Mouse (Mus musculus) kidney, postnatal 0 days (tissue): ENCODE results near the gene Cdc42ep1. TPM values are rescaled to one million over a fixed set of nuclear protein-coding genes. Genes with fewer than 3 reads are reported as not detected.
"Not testable (repeated sequence)": the region's sequence is repeated elsewhere in the genome, so short reads cannot be mapped to it uniquely, and the experiment has no call there.

Experiments used
- ATAC-seq: fragments of 200-750 bp; cut with Nextera tagmentation; replicated peaks from 2 replicates; pipeline ENCODE4 v1.8.0; 2017; ENCODE audit warnings: low read depth, moderate number of reproducible peaks, moderate TSS enrichment, moderate library complexity; ENCODE audit not compliant: low FRiP score
- DNase-seq: peaks from one replicate; pipeline ENCODE4 v3.0.0-alpha.2; 2016; ENCODE audit warnings: low spot score
- H3K27ac ChIP-seq: fragments of 300-500 bp; sonication (generic); 2 replicates; pipeline ENCODE4 v1.5.1; 2014; ENCODE audit warnings: mild to moderate bottlenecking
- H3K27me3 ChIP-seq: fragments of 300-500 bp; sonication (generic); 2 replicates; pipeline ENCODE4 v1.6.1; 2014; ENCODE audit warnings: low read length, mixed read lengths; ENCODE audit not compliant: insufficient read depth
- H3K36me3 ChIP-seq: fragments of 300-500 bp; sonication (generic); 2 replicates; pipeline ENCODE4 v1.6.1; 2014; ENCODE audit warnings: low read length, mixed read lengths; ENCODE audit not compliant: insufficient read depth
- H3K4me1 ChIP-seq: fragments of 300-500 bp; sonication (generic); replicated peaks from 2 replicates; pipeline ENCODE4 v1.6.1; 2014; ENCODE audit warnings: antibody characterized with exemption, low read length, mixed read lengths; ENCODE audit not compliant: insufficient read depth
- H3K4me2 ChIP-seq: fragments of 300-500 bp; sonication (generic); 2 replicates; pipeline ENCODE4 v1.6.1; 2014; ENCODE audit warnings: mild to moderate bottlenecking, low read length, moderate library complexity, mixed read lengths
- H3K4me3 ChIP-seq: fragments of 300-500 bp; sonication (generic); replicated peaks from 2 replicates; pipeline ENCODE4 v1.5.1; 2014; ENCODE audit warnings: low read depth, low read length
- H3K9ac ChIP-seq: fragments of 300-500 bp; sonication (generic); 2 replicates; pipeline ENCODE4 v1.6.1; 2014; ENCODE audit warnings: low read depth, low read length
- H3K9me3 ChIP-seq: fragments of 300-500 bp; sonication (generic); replicated peaks from 2 replicates; pipeline ENCODE4 v1.6.1; 2016; ENCODE audit warnings: low read length, inconsistent platforms, mixed read lengths
- CTCF ChIP-seq: IDR thresholded peaks from 2 replicates; pipeline ENCODE4 v1.5.1; 2016; ENCODE audit warnings: antibody characterized with exemption, low read depth, mild to moderate bottlenecking, moderate library complexity
- WGBS: fragments of 180-500 bp; shearing (Covaris S2); extraction: QIAGEN DNeasy Blood & Tissue Kit; methylation state at CpG from one replicate; pipeline ENCODE4 v1.1.7; 2014; 5-methylcytosine and 5-hydroxymethylcytosine counted together
- polyA plus RNA-seq: library from polyadenylated mRNA; unstranded; fragments of >200 nt; fragmentation: Nextera tagmentation; extraction: Ambion mirVana; gene quantifications from 2 replicates; pipeline ENCODE4 v1.2.1, GENCODE M21; 2015

The Cdc42ep1 gene
- polyA plus RNA-seq, 1 experiment from 2014 or later = 57.1 TPM

- H3K4me2 ChIP-seq = peak overlapping the region; percentile 77
- H3K36me3 ChIP-seq = peaks cover 11% of the 10 kb centered on the region; the same call in 1 of the 2 replicates
- peak overlapping the region; percentile 92 for H3K27ac ChIP-seq
- H3K9ac ChIP-seq = peak overlapping the region; percentile 90; the same call in 1 of the 2 replicates
- ATAC-seq (0 out of 2 replicates have a peak, but pooled peaks have one; percentile 23), DNase-seq (peak; percentile 81)
- H3K9me3 ChIP-seq = no peaks in the 10 kb centered on the region
- H3K4me1 ChIP-seq = peaks cover 37% of the 10 kb centered on the region
- peak overlapping the region; percentile 71 for H3K4me3 ChIP-seq
- no peaks in the 10 kb centered on the region for H3K27me3 ChIP-seq
- 28% methylated on average over 9 of the region's 9 CpGs for WGBS
- TF ChIP-seq CTCF = peak; percentile 38; the same call in 1 of the 2 replicates
Observed at GRCm38 (mm10) chr15:78844791-78845190, 2.4 kb downstream of the Cdc42ep1 start.

DNA sequence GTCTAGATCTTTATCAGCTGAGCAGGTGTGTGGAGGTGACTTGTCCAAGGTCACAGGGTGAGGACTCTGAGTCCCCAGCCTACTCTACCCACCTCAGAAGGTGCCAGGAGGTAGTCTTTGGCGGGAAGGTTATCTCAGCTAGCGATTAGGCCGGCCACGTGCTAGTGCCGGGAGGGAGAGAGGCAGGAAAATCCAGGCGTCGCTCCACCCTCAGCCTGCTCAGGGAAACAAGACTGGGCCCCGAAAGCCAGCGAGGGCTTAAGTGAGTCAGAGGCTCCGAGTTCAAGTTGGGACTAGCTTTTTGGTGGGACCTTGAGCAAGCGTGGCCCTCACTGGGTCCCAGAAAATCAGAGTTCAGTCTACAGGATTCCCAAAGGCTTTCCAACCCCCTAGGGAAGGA lies 2.9 kb downstream of the Cdc42ep1 start:
- H3K4me3 ChIP-seq = peak overlapping the region; percentile 71; the same call in 1 of the 2 replicates
- DNase-seq = no peak
- H3K27me3 ChIP-seq = no peaks in the 10 kb centered on the region
- no peak for ATAC-seq
- peak overlapping the region; percentile 79 for H3K27ac ChIP-seq
- 48% methylated on average over 11 of the region's 11 CpGs for WGBS
- H3K9me3 ChIP-seq = no peaks in the 10 kb centered on the region
- no peak for TF ChIP-seq CTCF
- H3K36me3 ChIP-seq = peaks cover 14% of the 10 kb centered on the region; the same call in 1 of the 2 replicates
- peak overlapping the region; percentile 35; the same call in 1 of the 2 replicates for H3K9ac ChIP-seq
- H3K4me2 ChIP-seq = peak overlapping the region; percentile 77
- H3K4me1 ChIP-seq = peaks cover 32% of the 10 kb centered on the region

DNA sequence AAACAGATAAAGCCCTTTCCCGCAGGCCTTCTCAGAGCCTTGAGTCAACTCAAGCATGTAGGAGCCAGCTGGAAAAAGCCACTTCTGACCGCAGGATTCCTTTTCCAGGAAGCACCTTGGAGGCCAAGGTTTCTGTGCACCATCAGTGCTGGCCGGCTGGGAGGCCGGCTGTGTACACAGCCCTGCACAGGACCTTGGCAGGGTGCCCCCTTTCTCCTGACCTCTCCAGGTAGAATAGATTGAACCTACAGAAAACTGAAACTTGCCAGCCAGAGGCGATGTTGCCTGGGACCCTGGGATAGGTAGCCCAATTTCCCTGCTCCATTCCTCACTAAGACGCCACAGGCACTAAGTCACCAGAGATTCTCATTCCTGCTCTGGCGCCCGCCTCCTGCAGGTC lies 3.4 kb downstream of the Cdc42ep1 start:
- Histone ChIP-seq H3K27ac (peak overlapping the region; percentile 79), H3K4me2 (peak overlapping the region; percentile 77), H3K27me3 (no peaks in the 10 kb centered on the region), H3K9ac (peak overlapping the region; percentile 35; the same call in 1 of the 2 replicates), H3K36me3 (peaks cover 14% of the 10 kb centered on the region; the same call in 1 of the 2 replicates), H3K9me3 (no peaks in the 10 kb centered on the region), H3K4me3 (peak overlapping the region; percentile 71; the same call in 1 of the 2 replicates), H3K4me1 (peaks cover 30% of the 10 kb centered on the region)
- 56% methylated on average over 8 of the region's 8 CpGs for WGBS
- no peak for TF ChIP-seq CTCF
- DNase-seq (no peak), ATAC-seq (no peak)

DNA sequence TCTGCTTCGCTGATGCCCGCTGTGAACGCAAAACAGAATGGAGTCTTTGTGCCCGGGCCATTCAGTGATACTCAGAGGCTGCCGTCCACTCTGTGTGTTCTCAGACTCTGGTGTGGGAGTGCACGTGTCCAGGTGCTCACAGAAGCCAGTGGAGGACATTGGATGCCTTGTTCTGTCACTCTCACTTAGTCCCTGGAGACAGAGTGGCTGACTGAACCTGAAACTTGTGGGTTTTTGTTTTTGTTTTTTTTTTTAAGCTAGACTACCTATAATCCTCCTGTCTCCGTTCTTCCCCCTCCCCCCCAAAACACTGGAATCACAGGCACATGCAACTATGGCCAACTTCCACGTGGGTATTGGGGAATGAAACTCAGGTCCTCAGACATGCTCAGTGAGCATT lies 3.9 kb downstream of the Cdc42ep1 start:
- Histone ChIP-seq H3K9ac (no peak overlapping the region), H3K36me3 (peaks cover 14% of the 10 kb centered on the region; the same call in 1 of the 2 replicates)
- 59% methylated on average over 8 of the region's 8 CpGs for WGBS

GRCm38 (mm10) chr15:78846805-78847204 lies 4.4 kb downstream of the Cdc42ep1 start:
- 84% methylated on average over 6 of the region's 7 CpGs for WGBS
- H3K9me3 ChIP-seq, ATAC-seq, DNase-seq, H3K27me3 ChIP-seq, H3K27ac ChIP-seq, H3K4me3 ChIP-seq, H3K4me2 ChIP-seq: not testable (repeated sequence)
- H3K36me3 ChIP-seq = peaks cover 14% of the 10 kb centered on the region; the same call in 1 of the 2 replicates
- H3K4me1 ChIP-seq = peaks cover 26% of the 10 kb centered on the region
- 0 out of 2 replicates have a peak overlapping the region, but pooled peaks have one; percentile 8 for H3K9ac ChIP-seq

More for the DNA sequence above, 3.9 kb downstream of the Cdc42ep1 start:
- no peak for ATAC-seq
- Histone ChIP-seq H3K27me3 (no peaks in the 10 kb centered on the region), H3K9me3 (no peaks in the 10 kb centered on the region), H3K27ac (peak overlapping the region; percentile 79; the same call in 1 of the 2 replicates), H3K4me2 (peak overlapping the region; percentile 77; the same call in 1 of the 2 replicates), H3K4me3 (no peak overlapping the region), H3K4me1 (peaks cover 26% of the 10 kb centered on the region)
- DNase-seq = no peak
- no peak for TF ChIP-seq CTCF

- ATAC-seq (no peak), DNase-seq (peak; percentile 80)
- Histone ChIP-seq H3K36me3 (peaks cover 14% of the 10 kb centered on the region; the same call in 1 of the 2 replicates), H3K27me3 (no peaks in the 10 kb centered on the region), H3K4me1 (peaks cover 26% of the 10 kb centered on the region), H3K9ac (no peak overlapping the region), H3K9me3 (no peaks in the 10 kb centered on the region), H3K4me2 (no peak overlapping the region), H3K4me3 (no peak overlapping the region), H3K27ac (no peak overlapping the region)
- peak; percentile 95 for TF ChIP-seq CTCF
- WGBS = 30% methylated on average over 5 of the region's 5 CpGs
Observed at GRCm38 (mm10) chr15:78848467-78848866, 6.0 kb downstream of the Cdc42ep1 start.

- no peak overlapping the region for H3K9ac ChIP-seq
- H3K36me3 ChIP-seq = peaks cover 14% of the 10 kb centered on the region; the same call in 1 of the 2 replicates
- H3K27ac ChIP-seq = no peak overlapping the region
- H3K4me3 ChIP-seq = no peak overlapping the region
- TF ChIP-seq CTCF = no peak
- no peak for ATAC-seq
- no peak overlapping the region for H3K4me2 ChIP-seq
- DNase-seq = no peak
- H3K4me1 ChIP-seq = peaks cover 21% of the 10 kb centered on the region
- H3K9me3 ChIP-seq = no peaks in the 10 kb centered on the region
- WGBS = 86% methylated on average over 12 of the region's 12 CpGs
- no peaks in the 10 kb centered on the region for H3K27me3 ChIP-seq
Observed at GRCm38 (mm10) chr15:78849485-78849884, 7.1 kb downstream of the Cdc42ep1 start.
